Mouse (Mus musculus): ENCODE measurements around the gene Ccsap.

- TF ChIP-seq POLR2A (IDR thresholded peaks at IDR 0.05; ENCODE audit: borderline replicate concordance, extremely low read depth, insufficient read depth, insufficient read length, poor library complexity, severe bottlenecking) = no peak
- no peak for TF ChIP-seq CTCF (IDR thresholded peaks at IDR 0.05; ENCODE audit: borderline replicate concordance, extremely low read depth, insufficient read depth, insufficient read length)
Measured at GRCm38 (mm10) chr8:123844341-123844740, 15.7 kb downstream of the Ccsap start.
